Mouse (Mus musculus): ENCODE measurements at regions not wholly inside any gene's neighbourhood (a gene's known extent, or its start where the extent isn't known, plus 50 kb on each side); places are given as distances from the start of the nearest gene placed in this dataset.

- WGBS, result 83% methylated on average over 2 of the region's 2 CpGs
- Histone ChIP-seq H3K4me3 (replicated peaks; ENCODE audit: extremely low read depth, low read depth, low read length) (no peak overlapping the region), H3K4me1 (ENCODE audit: control insufficient read depth, insufficient read depth, low read length) (no peaks in the 10 kb centered on the region)
- no peak for DNase-seq
- TF ChIP-seq POLR2A (IDR thresholded peaks at IDR 0.05; ENCODE audit: borderline replicate concordance, extremely low read depth, low read depth, low read length) (no peak), CTCF (IDR thresholded peaks at IDR 0.05; ENCODE audit: insufficient read depth, low read length) (no peak)
Observed at GRCm38 (mm10) chr11:50547776-50548175, 54.1 kb upstream of the Adamts2 start.

GRCm38 (mm10) chr11:50546456-50547144 lies 55.3 kb upstream of the Adamts2 start:
- DNase-seq, result no peak
- TF ChIP-seq CTCF (IDR thresholded peaks at IDR 0.05; ENCODE audit: insufficient read depth, low read length) (no peak), POLR2A (IDR thresholded peaks at IDR 0.05; ENCODE audit: borderline replicate concordance, extremely low read depth, low read depth, low read length) (no peak)
- 69% methylated on average over 11 of the region's 11 CpGs for WGBS
- no peaks in the 10 kb centered on the region for H3K4me1 ChIP-seq (ENCODE audit: control insufficient read depth, insufficient read depth, low read length)
- H3K4me3 ChIP-seq (replicated peaks; ENCODE audit: extremely low read depth, low read depth, low read length), result no peak overlapping the region

- whole genome bisulfite sequencing, result 80% methylated on average over 6 of the region's 6 CpGs
- DNase-seq, result no peak
- H3K4me1 ChIP-seq (ENCODE audit: control insufficient read depth, insufficient read depth, low read length), result no peaks in the 10 kb centered on the region
- no peak for TF ChIP-seq CTCF (IDR thresholded peaks at IDR 0.05; ENCODE audit: insufficient read depth, low read length)
- H3K4me3 ChIP-seq (replicated peaks; ENCODE audit: extremely low read depth, low read depth, low read length), result no peak overlapping the region
Observed at GRCm38 (mm10) chr11:50545421-50545820, 56.5 kb upstream of the Adamts2 start.

GRCm38 (mm10) chr11:50540136-50540535 lies 61.7 kb upstream of the Adamts2 start:
- Histone ChIP-seq H3K4me1 (ENCODE audit: control insufficient read depth, insufficient read depth, low read length) (no peaks in the 10 kb centered on the region), H3K4me3 (replicated peaks; ENCODE audit: extremely low read depth, low read depth, low read length) (no peak overlapping the region)
- TF ChIP-seq POLR2A (IDR thresholded peaks at IDR 0.05; ENCODE audit: borderline replicate concordance, extremely low read depth, low read depth, low read length) (no peak), CTCF (IDR thresholded peaks at IDR 0.05; ENCODE audit: insufficient read depth, low read length) (no peak)
- peak; percentile 5 for DNase-seq
- 63% methylated on average over 11 of the region's 11 CpGs for WGBS

GRCm38 (mm10) chr11:50534266-50534665 lies 67.6 kb upstream of the Adamts2 start:
- TF ChIP-seq CTCF (IDR thresholded peaks at IDR 0.05; ENCODE audit: insufficient read depth, low read length), result no peak
- no peak for TF ChIP-seq POLR2A (IDR thresholded peaks at IDR 0.05; ENCODE audit: borderline replicate concordance, extremely low read depth, low read depth, low read length)
- no peak overlapping the region for H3K4me3 ChIP-seq (replicated peaks; ENCODE audit: extremely low read depth, low read depth, low read length)
- no peaks in the 10 kb centered on the region for H3K4me1 ChIP-seq (ENCODE audit: control insufficient read depth, insufficient read depth, low read length)
- DNase-seq, result no peak
- WGBS, result 30% methylated on average over 2 of the region's 2 CpGs

- DNase-seq, result no peak
- Histone ChIP-seq H3K4me3 (replicated peaks; ENCODE audit: extremely low read depth, low read depth, low read length) (no peak overlapping the region), H3K4me1 (ENCODE audit: control insufficient read depth, insufficient read depth, low read length) (no peaks in the 10 kb centered on the region)
- 59% methylated on average over 5 of the region's 5 CpGs for WGBS
- TF ChIP-seq CTCF (IDR thresholded peaks at IDR 0.05; ENCODE audit: insufficient read depth, low read length) (no peak), POLR2A (IDR thresholded peaks at IDR 0.05; ENCODE audit: borderline replicate concordance, extremely low read depth, low read depth, low read length) (no peak)
Observed at GRCm38 (mm10) chr11:50527923-50528322, 74.0 kb upstream of the Adamts2 start.

- TF ChIP-seq CTCF (IDR thresholded peaks at IDR 0.05; ENCODE audit: insufficient read depth, low read length) (no peak), POLR2A (IDR thresholded peaks at IDR 0.05; ENCODE audit: borderline replicate concordance, extremely low read depth, low read depth, low read length) (no peak)
- no peak for DNase-seq
- 77% methylated on average over 9 of the region's 9 CpGs for WGBS
- H3K4me3 ChIP-seq (replicated peaks; ENCODE audit: extremely low read depth, low read depth, low read length), result no peak overlapping the region
- H3K4me1 ChIP-seq (ENCODE audit: control insufficient read depth, insufficient read depth, low read length), result no peaks in the 10 kb centered on the region
Observed at GRCm38 (mm10) chr11:50520162-50520561, 81.7 kb upstream of the Adamts2 start.

- WGBS, result 73% methylated on average over 5 of the region's 5 CpGs
- Histone ChIP-seq H3K4me1 (ENCODE audit: control insufficient read depth, insufficient read depth, low read length) (no peaks in the 10 kb centered on the region), H3K4me3 (replicated peaks; ENCODE audit: extremely low read depth, low read depth, low read length) (no peak overlapping the region)
- no peak for DNase-seq
- TF ChIP-seq POLR2A (IDR thresholded peaks at IDR 0.05; ENCODE audit: borderline replicate concordance, extremely low read depth, low read depth, low read length), result no peak
- TF ChIP-seq CTCF (IDR thresholded peaks at IDR 0.05; ENCODE audit: insufficient read depth, low read length), result no peak
Observed at GRCm38 (mm10) chr11:50507882-50508281, 77.0 kb upstream of the Rufy1 start.

GRCm38 (mm10) chr11:50507498-50507824 lies 76.5 kb upstream of the Rufy1 start:
- H3K4me1 ChIP-seq (ENCODE audit: control insufficient read depth, insufficient read depth, low read length), result no peaks in the 10 kb centered on the region
- no peak overlapping the region for H3K4me3 ChIP-seq (replicated peaks; ENCODE audit: extremely low read depth, low read depth, low read length)
- no peak for DNase-seq
- TF ChIP-seq POLR2A (IDR thresholded peaks at IDR 0.05; ENCODE audit: borderline replicate concordance, extremely low read depth, low read depth, low read length) (no peak), CTCF (IDR thresholded peaks at IDR 0.05; ENCODE audit: insufficient read depth, low read length) (no peak)
- WGBS, result 86% methylated on average over 4 of the region's 4 CpGs

- no peak for TF ChIP-seq CTCF (IDR thresholded peaks at IDR 0.05; ENCODE audit: insufficient read depth, low read length)
- no peak for TF ChIP-seq POLR2A (IDR thresholded peaks at IDR 0.05; ENCODE audit: borderline replicate concordance, extremely low read depth, low read depth, low read length)
- Histone ChIP-seq H3K4me1 (ENCODE audit: control insufficient read depth, insufficient read depth, low read length) (no peaks in the 10 kb centered on the region), H3K4me3 (replicated peaks; ENCODE audit: extremely low read depth, low read depth, low read length) (no peak overlapping the region)
- no peak for DNase-seq
- 73% methylated on average over 5 of the region's 5 CpGs for WGBS
Observed at GRCm38 (mm10) chr11:50506820-50507497, 76.0 kb upstream of the Rufy1 start.
